Mouse (Mus musculus): ENCODE measurements around the gene Usp7. TPM values are rescaled to one million over a fixed set of nuclear protein-coding genes. Genes with fewer than 3 reads are reported as not detected.

Usp7 gene
- total RNA-seq, 2 experiments from 2014 or later = 93.2 to 93.6 TPM

- DNase-seq = peak; percentile 49
Measured at GRCm38 (mm10) chr16:8715513-8716080, 76.5 kb downstream of the Usp7 start.

GRCm38 (mm10) chr16:8714851-8715250, 77.3 kb downstream of the Usp7 start:
- no peak for DNase-seq

- DNase-seq = no peak
Measured at GRCm38 (mm10) chr16:8711998-8712397, 80.1 kb downstream of the Usp7 start.

- no peak for DNase-seq
Measured at GRCm38 (mm10) chr16:8700586-8700985, 91.5 kb downstream of the Usp7 start.

DNA sequence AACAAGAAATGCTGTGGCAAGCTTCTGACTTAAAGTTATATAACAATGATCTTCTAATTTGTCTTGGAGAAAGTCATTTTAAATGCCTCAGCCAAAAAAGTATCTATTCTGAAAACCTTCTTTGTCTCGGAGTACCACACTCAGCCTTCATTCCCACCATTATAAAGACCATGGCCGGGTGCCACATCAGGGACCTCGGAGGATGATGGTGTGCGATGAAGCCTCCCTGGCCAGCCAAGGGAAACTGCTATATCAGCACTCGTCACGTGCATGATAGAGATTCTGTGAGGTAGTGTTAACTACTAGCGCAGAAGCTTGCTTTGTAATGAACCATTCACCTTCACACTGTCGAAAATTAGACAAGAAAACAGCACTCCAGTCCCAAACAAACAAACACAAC, 92.6 kb downstream of the Usp7 start:
- no peak for DNase-seq

DNA sequence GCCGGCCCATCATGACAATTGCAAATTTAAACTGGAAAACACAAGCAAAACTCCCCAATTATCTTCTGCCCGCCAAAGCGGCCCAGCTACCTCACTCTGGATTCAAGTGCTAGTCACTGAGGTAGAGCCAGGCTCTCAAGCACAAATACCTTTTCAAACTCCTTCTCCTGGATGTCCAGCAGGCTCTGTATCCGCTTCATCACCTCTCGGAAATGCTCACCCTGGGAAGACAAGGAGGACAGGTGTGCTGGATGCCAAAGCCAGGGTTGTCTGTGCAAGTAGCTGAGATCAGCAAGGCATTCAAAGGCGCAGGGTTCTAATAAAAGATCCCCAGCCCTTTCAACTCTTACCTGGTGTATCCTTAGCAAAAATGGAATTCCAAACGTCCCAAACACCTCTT, 100.9 kb downstream of the Usp7 start:
- DNase-seq = no peak

- peak; percentile 70 for DNase-seq
Measured at GRCm38 (mm10) chr16:8689979-8690656, 102.0 kb downstream of the Usp7 start.

DNA sequence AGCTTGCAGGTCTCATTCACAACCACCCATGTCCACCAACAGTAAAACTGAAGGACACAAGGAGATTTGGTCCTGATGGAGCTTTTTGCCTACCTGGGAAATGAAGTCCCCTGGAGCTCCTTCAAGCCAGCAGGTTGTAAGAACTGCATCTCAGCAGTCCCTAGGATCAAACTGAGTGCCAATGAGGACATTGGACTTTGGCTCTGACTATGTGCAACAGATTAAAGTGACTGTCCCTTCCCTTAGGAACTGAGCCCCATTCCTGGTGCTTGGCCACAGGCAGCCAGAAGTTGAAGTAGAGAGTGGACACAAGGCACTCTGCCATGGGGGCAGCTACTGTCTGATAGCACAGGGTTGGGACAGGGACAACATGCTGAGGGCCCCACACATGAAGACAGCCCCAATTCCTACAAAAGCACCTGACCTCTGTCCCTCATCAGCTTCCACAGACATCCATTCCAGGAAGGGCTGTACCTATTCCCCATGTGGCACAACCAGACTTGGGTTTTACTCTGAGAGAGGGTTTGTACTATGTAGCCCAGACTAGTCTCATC, 104.5 kb downstream of the Usp7 start:
- no peak for DNase-seq

DNA sequence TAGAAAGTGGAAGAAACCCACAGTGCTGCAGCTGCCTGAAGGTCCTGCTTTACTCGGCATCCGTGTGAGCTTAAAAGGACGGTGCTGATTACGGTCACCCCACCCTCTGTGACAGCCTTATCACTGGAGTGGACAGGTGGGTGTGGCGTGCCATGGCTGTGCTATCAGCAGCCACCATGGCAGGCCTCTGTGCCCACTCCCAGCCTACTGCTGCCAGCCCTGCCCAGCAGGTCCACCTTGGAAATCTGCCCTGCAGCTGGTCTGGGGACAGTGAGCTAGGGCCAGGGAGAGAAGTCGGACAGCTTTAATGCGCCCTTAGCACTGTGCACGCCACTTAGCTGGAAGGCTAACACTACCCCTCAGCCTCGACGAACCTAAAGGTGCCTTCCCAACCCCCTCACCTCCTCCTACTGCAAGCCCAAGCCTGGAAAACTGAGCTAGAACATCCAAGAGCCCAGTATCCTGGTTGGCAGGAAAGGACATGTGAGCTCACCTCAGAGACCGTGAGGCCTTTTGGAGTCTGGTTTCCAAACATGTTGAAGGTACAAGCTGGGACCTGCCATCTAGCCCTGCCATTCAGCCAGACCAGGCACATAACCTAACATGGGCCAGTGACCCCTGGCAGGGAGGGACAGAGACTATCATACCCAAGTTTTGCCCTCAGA, 105.1 kb downstream of the Usp7 start:
- peak; percentile 44 for DNase-seq

DNA sequence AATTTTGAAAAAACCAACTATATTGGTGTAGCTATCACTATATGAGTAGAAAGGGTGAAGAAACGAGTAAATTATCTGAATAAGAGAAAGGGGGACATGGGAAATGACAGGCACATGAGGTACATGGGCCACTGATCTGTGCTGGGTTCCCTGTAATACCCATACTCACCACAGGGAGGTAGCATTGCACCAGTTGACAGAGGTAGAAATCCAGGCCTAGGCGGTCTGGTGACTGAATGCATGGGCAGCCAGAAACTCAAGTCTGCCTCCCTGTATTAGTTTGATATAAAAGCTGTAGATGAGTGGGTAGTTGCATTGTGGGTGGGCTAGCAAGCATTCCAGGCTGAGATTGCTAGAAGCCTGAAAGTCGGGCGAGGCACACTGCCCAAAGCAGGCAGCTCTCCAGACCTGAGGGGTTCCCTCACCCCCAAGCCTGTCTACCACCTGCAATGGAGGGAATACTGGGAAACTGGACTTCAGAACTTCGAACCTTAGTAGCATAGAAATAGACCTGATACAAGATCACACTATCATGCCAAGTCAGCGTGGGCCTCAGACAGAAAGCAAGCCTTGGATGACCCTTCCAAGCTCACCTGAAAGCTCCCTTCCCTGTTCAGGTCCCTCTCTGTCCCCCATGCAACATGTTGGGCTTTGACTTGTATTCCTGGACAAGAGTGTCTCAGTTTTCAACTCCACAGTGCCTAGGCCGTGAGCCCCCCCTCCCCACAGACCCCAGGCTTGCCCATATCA, 105.8 kb downstream of the Usp7 start:
- DNase-seq = peak; percentile 88

GRCm38 (mm10) chr16:8685087-8685486, 107.0 kb downstream of the Usp7 start:
- DNase-seq = no peak

GRCm38 (mm10) chr16:8680470-8680869, 111.6 kb downstream of the Usp7 start, which contains the start of gene Gm5767:
Gene Gm5767, plus strand, starts transcription at chr16:8680770.
- no peak for DNase-seq

- DNase-seq = no peak
Measured at GRCm38 (mm10) chr16:8679780-8680179, 112.3 kb downstream of the Usp7 start.

GRCm38 (mm10) chr16:8678676-8679075, 113.4 kb downstream of the Usp7 start:
- no peak for DNase-seq

DNA sequence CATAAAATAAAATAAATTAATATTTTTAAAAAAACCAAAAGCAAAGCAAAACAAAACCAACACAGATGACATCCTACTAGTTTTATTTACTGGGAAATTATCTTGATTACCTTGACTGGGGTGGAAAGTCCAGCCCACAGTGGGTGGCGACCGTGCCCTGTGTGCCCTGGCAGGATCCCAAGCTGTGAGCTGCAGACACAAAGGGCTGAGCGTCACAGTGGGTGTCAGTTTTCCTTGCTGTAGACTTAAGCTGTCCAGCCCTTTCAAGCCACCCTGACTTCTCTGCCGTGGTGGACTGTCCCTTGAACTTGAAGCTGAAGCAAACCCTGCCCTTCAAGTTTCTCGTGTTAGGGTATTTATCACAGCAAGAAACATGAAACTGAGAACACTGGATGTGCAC, 114.1 kb downstream of the Usp7 start:
- DNase-seq = no peak

- DNase-seq = peak; percentile 73
Measured at GRCm38 (mm10) chr16:8676800-8677199, 115.3 kb downstream of the Usp7 start.

DNA sequence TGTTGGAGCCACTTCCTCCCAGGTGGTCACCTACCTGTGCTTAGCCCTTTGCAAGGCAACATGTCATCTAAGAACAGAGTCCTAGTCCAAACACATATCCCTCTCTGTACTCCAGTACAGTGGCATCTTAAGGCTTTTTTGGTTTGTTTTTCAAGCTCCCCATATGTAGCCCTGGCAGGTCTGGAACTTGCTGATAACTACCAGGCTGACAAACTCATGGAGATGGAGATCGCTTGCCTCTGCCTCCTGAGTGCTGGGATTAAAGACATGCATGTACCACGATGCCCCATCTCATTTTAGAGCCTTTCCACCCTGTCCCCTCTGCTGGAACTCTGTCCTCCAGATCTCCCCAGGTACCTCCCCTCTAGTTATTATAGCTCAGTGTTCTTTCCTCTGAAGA, 115.9 kb downstream of the Usp7 start:
- DNase-seq = no peak

DNA sequence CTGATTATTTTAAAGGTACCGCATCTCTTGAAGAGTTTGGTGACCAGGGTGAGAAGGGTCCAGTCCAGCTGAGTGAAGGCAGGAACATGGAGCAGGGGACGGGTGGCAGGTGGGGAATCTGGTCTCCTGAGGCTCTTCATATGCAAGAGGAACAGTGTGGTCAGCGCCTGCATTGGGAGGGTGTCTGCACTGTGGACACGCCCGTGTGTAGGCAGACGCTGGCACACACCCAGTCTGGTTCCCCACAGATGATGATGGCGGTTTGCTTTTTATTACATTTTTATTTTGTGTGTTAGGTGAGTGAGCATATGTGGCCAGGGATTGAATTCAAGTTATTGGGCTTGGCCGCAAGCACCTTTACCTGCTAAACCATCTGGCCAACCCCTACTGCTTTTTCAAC, 116.5 kb downstream of the Usp7 start:
- no peak for DNase-seq

- DNase-seq = peak; percentile 68
Measured at GRCm38 (mm10) chr16:8674165-8674564, 117.9 kb downstream of the Usp7 start.

DNA sequence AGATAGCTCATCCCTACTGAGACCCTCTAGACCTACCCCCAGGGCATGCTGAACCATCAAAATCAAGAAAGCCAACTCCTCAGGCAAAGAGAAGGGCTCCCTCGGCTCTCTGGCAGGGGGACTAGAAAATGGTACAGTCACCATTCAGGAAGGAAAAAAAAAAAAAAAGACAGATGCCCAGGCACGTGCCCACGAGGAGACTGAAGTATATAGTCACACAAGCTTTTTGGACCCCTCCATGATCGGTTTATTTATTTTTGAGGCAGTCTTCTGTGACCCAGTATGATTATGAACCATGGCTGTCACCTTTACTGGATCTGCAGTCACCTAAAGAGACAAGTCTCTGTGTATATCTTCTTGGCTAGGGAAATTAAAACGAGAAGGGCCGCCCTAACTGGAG, 118.8 kb downstream of the Usp7 start:
- no peak for DNase-seq

DNA sequence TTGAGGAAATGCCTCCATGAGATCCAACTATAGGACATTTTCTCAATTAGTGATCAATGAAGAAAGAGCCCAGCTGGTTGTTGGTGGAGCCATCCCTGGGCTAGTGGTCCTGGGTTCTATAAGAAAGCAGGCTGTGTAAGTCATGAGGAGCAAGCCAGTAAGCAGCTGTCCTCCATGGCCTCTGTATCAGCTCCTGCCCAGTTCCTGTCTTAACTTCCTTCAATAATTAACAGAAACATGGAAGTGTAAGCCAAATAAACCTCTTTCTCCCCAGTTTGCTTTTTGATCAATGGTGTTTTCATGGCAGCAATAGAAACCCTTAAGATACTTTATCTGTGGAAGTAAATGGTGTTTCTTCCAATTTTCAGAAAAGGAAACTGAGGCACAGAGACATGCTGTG, 119.3 kb downstream of the Usp7 start:
- DNase-seq = no peak

- DNase-seq = no peak
Measured at GRCm38 (mm10) chr16:8672350-8672687, 119.8 kb downstream of the Usp7 start.
